Mouse (Mus musculus): ENCODE results near the gene Nsd2.

Nsd2 gene

DNA sequence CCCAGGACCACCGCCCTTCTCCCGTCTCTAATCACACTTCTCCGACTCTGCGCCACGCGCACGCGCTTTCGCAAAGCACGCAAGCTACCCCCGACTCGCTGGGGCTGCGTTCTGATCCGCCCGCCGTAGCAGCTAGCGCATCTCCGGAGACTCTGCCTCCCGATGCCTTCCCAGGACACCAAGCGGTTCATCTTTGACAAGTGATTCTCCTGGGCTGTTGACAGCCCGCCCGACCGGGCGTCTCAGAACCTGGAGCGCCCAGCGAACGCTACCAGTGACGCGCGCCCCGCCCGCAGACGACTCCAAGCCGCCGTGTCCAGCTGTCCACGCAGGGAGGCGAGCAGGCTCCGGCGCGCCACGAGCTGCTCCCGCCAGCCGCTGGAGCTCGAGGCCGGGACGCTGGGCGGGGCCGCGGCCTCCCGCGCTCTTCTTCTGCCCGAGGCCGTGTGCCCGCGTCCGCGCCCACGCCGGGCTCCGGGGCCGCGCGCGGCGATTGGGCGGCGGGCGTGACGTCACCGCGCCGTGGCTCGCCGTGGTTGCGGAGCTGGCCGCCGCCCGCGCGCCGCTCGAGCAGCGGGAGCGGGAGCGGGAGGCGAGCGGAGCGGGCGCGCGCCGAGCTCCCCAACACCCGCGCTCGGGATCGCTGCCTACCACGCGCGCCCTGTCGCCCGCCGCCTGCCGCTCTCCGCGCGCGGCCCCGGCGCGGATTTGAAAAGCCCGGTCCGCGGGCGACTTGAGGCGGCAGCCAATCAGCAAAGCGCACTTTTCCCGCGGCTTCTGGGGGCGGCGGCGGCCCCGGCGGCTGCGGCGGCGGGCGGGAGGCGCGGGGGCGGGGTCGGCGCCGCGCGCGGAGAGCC lies at the start of gene Nsd2:
Nsd2 (plus strand) TSS at position 850 of the 857 bp plus-strand sequence.
- peak; percentile 76 for DNase-seq (ENCODE audit: low spot score)

- DNase-seq (ENCODE audit: low spot score) = no peak
Observed at GRCm38 (mm10) chr5:33777195-33777594, 43.3 kb upstream of the Nsd2 start.

DNA sequence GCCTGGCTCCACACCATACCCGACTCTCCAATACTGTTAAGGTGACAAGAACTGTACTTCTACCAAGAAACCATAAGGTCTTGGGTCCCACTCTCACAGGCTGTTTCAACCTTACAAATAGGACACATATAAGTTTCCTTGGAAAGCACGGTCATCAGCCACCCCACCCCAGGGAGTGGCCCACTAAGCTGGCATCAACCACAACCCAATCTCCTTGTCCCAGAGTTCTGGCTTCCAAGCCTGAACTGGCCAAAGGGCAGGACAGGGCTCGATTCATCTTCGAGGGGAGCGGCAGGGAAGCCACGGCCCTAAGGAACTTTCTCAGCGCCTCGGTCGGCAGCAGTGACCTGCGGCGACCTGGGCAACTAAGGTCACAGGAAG lies 38.6 kb upstream of the Nsd2 start:
- no peak for DNase-seq (ENCODE audit: low spot score)

GRCm38 (mm10) chr5:33782345-33782998 lies 38.1 kb upstream of the Nsd2 start, which contains the start of gene Letm1:
Gene Letm1 (minus strand): TSS chr5:33782817.
- DNase-seq (ENCODE audit: low spot score) = peak; percentile 82

GRCm38 (mm10) chr5:33782999-33783390 lies 37.5 kb upstream of the Nsd2 start:
- no peak for DNase-seq (ENCODE audit: low spot score)

DNA sequence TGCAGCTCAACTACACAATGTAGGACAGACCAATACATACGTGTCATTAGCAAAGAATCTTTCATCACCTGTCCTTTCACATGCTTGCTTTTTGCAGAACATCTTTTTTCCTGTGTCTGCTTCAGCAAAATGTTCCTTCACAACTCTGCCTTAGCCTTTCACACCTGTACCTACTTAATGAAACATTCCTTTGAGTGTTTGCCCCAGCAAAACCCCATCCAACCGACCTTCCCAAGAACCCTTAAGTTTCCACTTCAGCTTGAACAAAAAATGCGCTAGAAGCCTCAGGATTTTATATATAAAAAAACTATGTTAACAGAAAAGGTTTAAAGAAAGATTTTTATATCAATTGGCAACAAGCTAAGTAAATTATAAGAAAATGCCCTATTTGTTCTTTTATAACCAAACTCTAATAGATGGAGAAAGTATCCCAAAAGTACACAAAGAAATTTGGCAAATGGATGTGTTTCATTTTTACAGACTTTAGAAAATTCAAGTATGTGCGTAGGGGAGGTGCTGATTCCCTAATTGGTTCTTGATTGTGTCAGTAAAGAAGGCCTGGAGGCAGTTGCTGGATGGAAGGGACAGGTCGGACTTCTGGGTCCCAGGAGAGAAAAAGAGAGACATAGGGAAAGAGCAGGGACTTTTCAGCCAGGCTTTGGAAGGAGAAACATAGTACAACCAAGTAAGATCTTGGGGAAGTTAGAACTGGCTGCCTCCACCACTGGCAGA lies 28.4 kb upstream of the Nsd2 start:
- DNase-seq (ENCODE audit: low spot score) = no peak

DNA sequence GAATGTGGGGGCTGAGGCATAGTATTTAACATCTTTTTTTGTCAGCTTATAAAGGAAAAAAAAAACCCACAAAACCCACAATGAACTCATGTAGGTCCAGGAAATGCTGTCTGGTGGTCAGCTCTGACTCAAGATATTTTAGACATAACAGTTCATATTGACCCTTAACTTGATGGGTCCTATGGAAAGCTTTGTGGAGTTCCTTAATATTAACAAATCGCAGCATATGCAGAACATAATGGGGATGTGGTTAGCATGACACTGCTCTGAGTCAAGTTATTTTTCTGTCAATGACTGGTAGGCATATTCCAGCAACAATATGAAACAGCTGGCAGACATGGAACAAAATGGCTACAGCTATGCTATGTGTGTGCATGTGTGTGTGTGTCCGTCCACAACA lies 17.2 kb upstream of the Nsd2 start:
- no peak for DNase-seq (ENCODE audit: low spot score)

- DNase-seq (ENCODE audit: low spot score) = no peak
Observed at GRCm38 (mm10) chr5:33811519-33811918, 9.0 kb upstream of the Nsd2 start.

- no peak for DNase-seq (ENCODE audit: low spot score)
Observed at GRCm38 (mm10) chr5:33816008-33816725, 4.4 kb upstream of the Nsd2 start.

DNA sequence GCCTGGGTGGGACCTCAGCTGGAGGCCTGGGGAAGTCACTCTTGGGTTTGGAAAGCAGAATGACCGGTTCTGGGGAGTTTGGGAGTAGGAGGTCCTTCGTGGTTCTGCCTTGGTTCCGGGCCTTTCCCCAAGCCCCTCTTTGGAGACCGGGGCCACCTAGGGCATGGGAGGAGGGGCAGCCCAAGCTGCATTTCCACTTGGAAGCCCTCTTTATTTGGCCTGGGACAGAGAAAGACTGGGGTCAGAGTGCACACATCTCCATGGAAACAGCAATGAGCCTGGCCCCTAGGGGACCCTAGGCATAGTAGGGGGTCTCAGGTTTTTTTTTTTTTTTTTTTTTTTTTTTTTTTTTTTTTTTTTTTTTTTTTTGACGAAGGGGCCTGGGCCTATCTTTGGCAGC lies 2.4 kb upstream of the Nsd2 start:
- no peak for DNase-seq (ENCODE audit: low spot score)

GRCm38 (mm10) chr5:33819141-33819875 lies 1.2 kb upstream of the Nsd2 start:
- peak; percentile 9 for DNase-seq (ENCODE audit: low spot score)

DNA sequence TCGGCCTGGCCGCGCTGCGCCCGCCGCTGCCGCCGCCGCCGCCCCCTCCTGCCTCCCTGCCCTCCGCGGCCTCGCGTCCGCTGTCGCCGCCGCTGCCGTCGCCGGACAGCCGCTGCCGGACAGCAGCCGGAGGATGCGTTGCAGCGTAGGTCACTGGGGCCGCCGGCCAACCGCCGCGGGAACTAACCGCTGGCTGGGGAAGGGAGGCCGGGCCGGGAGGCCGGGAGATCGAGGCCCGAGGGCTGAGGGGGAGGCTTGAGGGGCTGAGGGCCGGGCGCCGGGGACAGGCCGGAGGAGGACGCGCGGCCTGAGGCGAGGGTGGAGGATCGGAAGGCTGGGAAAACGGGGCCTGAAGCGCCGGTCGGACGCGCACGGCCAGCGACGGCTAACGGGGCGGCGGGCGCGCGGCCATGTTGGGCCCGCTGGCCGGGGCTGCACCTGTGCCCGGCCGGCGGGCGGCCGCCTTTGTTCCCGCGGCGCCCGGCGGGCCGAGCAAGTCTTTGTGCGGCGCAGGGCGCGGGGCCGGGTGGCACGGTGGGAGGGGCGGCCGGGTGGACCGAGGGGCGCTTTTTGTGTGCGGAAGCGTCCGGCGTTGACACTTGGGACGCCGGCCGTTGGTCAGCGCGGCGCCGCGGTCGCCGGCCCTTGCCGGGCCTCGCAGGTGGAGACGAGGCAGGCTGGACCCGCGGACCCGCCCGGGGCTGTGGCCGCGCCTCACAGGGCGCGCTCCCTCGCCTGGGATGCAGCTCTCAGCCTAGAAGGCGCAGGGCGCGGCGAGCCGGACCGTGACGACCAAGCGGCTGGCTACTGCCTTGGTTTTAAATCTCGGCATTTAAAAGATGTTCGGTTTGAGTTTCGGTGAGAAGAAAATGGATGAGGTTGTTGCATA lies 452 bp downstream of the Nsd2 start:
- peak; percentile 56 for DNase-seq (ENCODE audit: low spot score)

DNA sequence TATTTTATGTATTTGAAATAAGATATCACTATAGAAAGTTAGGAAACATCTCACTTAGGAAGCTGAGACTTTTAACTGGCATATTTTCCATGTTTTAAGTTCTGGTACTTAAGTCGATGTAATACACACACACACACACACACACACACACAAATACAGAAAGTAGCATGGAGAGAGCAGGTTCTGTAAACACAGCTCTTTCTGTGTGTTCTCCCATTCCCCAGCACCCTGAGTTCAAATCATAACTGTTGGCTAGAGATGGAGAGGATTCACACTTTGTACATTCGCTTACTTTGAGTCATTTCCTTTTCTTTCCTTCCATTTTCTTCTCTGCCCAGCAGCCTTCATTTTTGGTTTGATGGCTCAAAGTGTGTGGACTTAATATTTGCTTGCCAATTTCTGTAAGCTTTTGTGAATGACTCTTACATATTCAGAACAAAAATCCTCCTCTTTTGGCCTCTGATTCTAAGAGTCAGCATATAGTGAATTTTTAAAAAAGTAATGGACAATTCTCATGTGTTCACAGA lies 1.4 kb downstream of the Nsd2 start:
- no peak for DNase-seq (ENCODE audit: low spot score)

DNA sequence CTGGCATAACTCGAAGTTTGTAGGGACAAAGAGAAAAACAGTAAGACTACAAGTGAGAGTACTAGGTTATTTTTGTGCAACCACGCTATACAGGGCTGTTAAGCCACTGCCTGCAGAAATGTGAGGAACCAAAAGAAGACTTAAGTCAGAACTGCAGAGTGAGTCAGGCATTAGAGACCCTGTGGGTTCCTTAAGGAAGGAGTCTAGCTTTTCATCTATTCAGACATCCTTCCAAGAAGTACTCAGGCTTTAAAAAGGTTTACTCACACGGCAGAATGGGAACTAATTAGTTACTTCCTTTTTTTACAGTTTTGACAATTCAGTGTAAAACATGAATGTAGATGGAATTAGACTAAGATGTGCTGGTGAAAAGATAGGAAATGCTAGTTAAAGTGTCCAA lies 1.9 kb downstream of the Nsd2 start:
- no peak for DNase-seq (ENCODE audit: low spot score)

GRCm38 (mm10) chr5:33826001-33826400 lies 5.5 kb downstream of the Nsd2 start:
- DNase-seq (ENCODE audit: low spot score) = no peak

- DNase-seq (ENCODE audit: low spot score) = no peak
Observed at GRCm38 (mm10) chr5:33828107-33828506, 7.6 kb downstream of the Nsd2 start.

GRCm38 (mm10) chr5:33829958-33830357 lies 9.4 kb downstream of the Nsd2 start:
- no peak for DNase-seq (ENCODE audit: low spot score)

- DNase-seq (ENCODE audit: low spot score) = no peak
Observed at GRCm38 (mm10) chr5:33830832-33831231, 10.3 kb downstream of the Nsd2 start.

DNA sequence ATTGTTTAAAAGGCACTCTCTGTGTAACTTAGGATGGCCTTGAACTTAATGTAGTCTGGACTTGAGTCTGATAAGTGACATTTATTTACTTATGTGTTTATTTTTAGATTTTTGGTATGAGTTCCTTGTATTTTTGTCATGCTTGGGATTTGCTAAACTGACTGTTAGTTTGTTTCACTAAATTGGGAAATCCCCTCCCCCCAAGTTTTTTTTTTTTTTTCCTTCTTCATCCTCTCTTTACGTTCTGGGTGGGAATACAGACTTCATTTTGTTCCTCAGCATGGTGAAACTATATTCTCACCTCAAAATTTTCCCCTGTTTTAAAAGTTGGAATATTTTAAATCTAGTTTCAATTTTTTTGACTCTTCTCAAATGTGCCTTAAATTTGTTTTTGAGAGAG lies 20.8 kb downstream of the Nsd2 start:
- no peak for DNase-seq (ENCODE audit: low spot score)

- no peak for DNase-seq (ENCODE audit: low spot score)
Observed at GRCm38 (mm10) chr5:33842549-33842948, 22.0 kb downstream of the Nsd2 start.
